8 mouse cellular contexts compared by ENCODE assay signal in genomic region chr10:120635818-120636543, GRCm38 (mm10).
DNase-seq lines count a peak whose midpoint lies in the region; ATAC-seq lines count a peak whose summit lies in the region.

No protein-coding gene starts in this region.

- no peak overlapping the region for H3K4me3 ChIP-seq in kidney, embryonic 14.5 days (ENCODE audit: low read length)

- H3K9me3 ChIP-seq in kidney, embryonic 14.5 days (ENCODE audit: control insufficient read depth, low read length), result no peaks in the 10 kb centered on the region

- intact Hi-C loops in heart, postnatal 14 days (cut with DNase I), result no loop called here

- 57% methylated on average over 21 of the region's 21 CpGs for WGBS in kidney, embryonic 14.5 days

- H3K4me2 ChIP-seq in kidney, embryonic 14.5 days (replicated peaks; ENCODE audit: low read depth, low read length), result no peak overlapping the region

- H3K27ac ChIP-seq in kidney, embryonic 14.5 days (ENCODE audit: low read depth, low read length), result no peak overlapping the region

- H3K4me1 ChIP-seq in kidney, embryonic 14.5 days (ENCODE audit: control insufficient read depth, insufficient read depth, low read length), result peaks cover 11% of the 10 kb centered on the region; the same call in 1 of the 2 replicates

- no peak overlapping the region for H3K9ac ChIP-seq in kidney, embryonic 14.5 days (ENCODE audit: low read depth, low read length)

- DNase-seq in kidney, adult 18-20 months, result no peak
- peak; percentile 91 for DNase-seq in adrenal gland, adult 8-10 months
- peak; percentile 28 for DNase-seq in fat pad, adult 2 months (ENCODE audit: extremely low read depth, low read depth, low spot score)
- peak; percentile 43 to 49 for DNase-seq in heart, postnatal 14 days
- DNase-seq in testis, postnatal 14 days (ENCODE audit: low spot score), result no peak
- no peak for DNase-seq in embryo, embryonic 10 days (ENCODE audit: low spot score)

- ATAC-seq in kidney, embryonic 14.5 days (ENCODE audit: low FRiP score, low TSS enrichment), result 0 out of 2 replicates have a peak, but pooled peaks have one; percentile 24
- ATAC-seq in megakaryocyte, adult 5-6 weeks (ENCODE audit: poor library complexity, severe bottlenecking), result peak; percentile 70

- H3K27me3 ChIP-seq in kidney, embryonic 14.5 days (ENCODE audit: control insufficient read depth, insufficient read depth, low read length), result no peaks in the 10 kb centered on the region

- H3K36me3 ChIP-seq in kidney, embryonic 14.5 days (ENCODE audit: control insufficient read depth, insufficient read depth, low read length), result no peaks in the 10 kb centered on the region

Comparison
In these comparisons a context has a peak if more than half of its experiments do, and no peak if none do; other contexts are left out.
1. DNase-seq: peak in adrenal gland, adult 8-10 months (single experiment), fat pad, adult 2 months (single experiment) and heart, postnatal 14 days (2 of 2); none in kidney, adult 18-20 months (single experiment), testis, postnatal 14 days (single experiment) and embryo, embryonic 10 days (single experiment).